Mouse (Mus musculus) neural tube, embryonic 14.5 days (tissue): ENCODE measurements at regions not wholly inside any gene's neighbourhood (a gene's known extent, or its start where the extent isn't known, plus 50 kb on each side); places are given as distances from the start of the nearest gene placed in this dataset.
A peak's percentile ranks its signal among the peaks of the same experiment; 100 is the strongest.

Source experiments
- ATAC-seq: fragments of 200-750 bp; cut with Nextera tagmentation; 2 replicates; pipeline ENCODE4 v1.8.0; 2017; ENCODE audit warnings: low read depth, mild to moderate bottlenecking, moderate TSS enrichment, moderate library complexity
- H3K27ac ChIP-seq: fragments of 300-500 bp; sonication (generic); 2 replicates; pipeline ENCODE4 v1.5.1; 2014; ENCODE audit warnings: low read depth, mild to moderate bottlenecking, control low read depth, low read length, moderate library complexity, mixed read lengths
- H3K27me3 ChIP-seq: fragments of 300-500 bp; sonication (generic); 2 replicates; pipeline ENCODE4 v1.6.1; 2014; ENCODE audit warnings: low read length; ENCODE audit not compliant: control insufficient read depth, insufficient read depth
- H3K36me3 ChIP-seq: fragments of 300-500 bp; sonication (generic); 2 replicates; pipeline ENCODE4 v1.6.1; 2014; ENCODE audit warnings: low read length, mixed read lengths; ENCODE audit not compliant: control insufficient read depth, insufficient read depth
- H3K4me1 ChIP-seq: fragments of 300-500 bp; sonication (generic); 2 replicates; pipeline ENCODE4 v1.6.1; 2014; ENCODE audit warnings: low read length; ENCODE audit not compliant: control insufficient read depth, insufficient read depth
- H3K4me2 ChIP-seq: fragments of 300-500 bp; sonication (generic); 2 replicates; pipeline ENCODE4 v1.6.1; 2014; ENCODE audit warnings: mild to moderate bottlenecking, low read depth, low read length, control low read depth
- H3K4me3 ChIP-seq: fragments of 300-500 bp; sonication (generic); 2 replicates; pipeline ENCODE4 v1.5.1; 2014; ENCODE audit warnings: low read depth, low read length, control low read depth, mixed read lengths
- H3K9ac ChIP-seq: fragments of 300-500 bp; sonication (generic); replicated peaks from 2 replicates; pipeline ENCODE4 v1.6.1; 2014; ENCODE audit warnings: low read depth, mild to moderate bottlenecking, control low read depth, low read length, mixed read lengths
- H3K9me3 ChIP-seq: fragments of 300-500 bp; sonication (generic); 2 replicates; pipeline ENCODE4 v1.6.1; 2016; ENCODE audit warnings: low read length; ENCODE audit not compliant: control insufficient read depth
- WGBS: fragments of 180-500 bp; shearing (Covaris S2); extraction: QIAGEN DNeasy Blood & Tissue Kit; methylation state at CpG from one replicate; pipeline ENCODE4 v1.1.7; 2014; 5-methylcytosine and 5-hydroxymethylcytosine counted together

- no peak overlapping the region for H3K27ac ChIP-seq
- H3K4me3 ChIP-seq, result no peak overlapping the region
- no peak overlapping the region for H3K4me2 ChIP-seq
- no peak overlapping the region for H3K9ac ChIP-seq
- H3K9me3 ChIP-seq, result no peaks in the 10 kb centered on the region
- no peaks in the 10 kb centered on the region for H3K27me3 ChIP-seq
- WGBS, result 93% methylated on average over 2 of the region's 2 CpGs
- no peak for ATAC-seq
- no peaks in the 10 kb centered on the region for H3K36me3 ChIP-seq
- H3K4me1 ChIP-seq, result no peaks in the 10 kb centered on the region
Observed at GRCm38 (mm10) chr15:69253698-69254097, 2753.0 kb upstream of the Lrrc6 start.

GRCm38 (mm10) chr15:69252095-69252494, 2751.4 kb upstream of the Lrrc6 start:
- Histone ChIP-seq H3K27me3 (no peaks in the 10 kb centered on the region), H3K9ac (no peak overlapping the region)
- WGBS, result 90% methylated on average over 3 of the region's 3 CpGs

GRCm38 (mm10) chr15:69246190-69246966, 2745.7 kb upstream of the Lrrc6 start:
- no peaks in the 10 kb centered on the region for H3K36me3 ChIP-seq
- H3K4me2 ChIP-seq, result no peak overlapping the region
- H3K9ac ChIP-seq, result no peak overlapping the region
- no peaks in the 10 kb centered on the region for H3K27me3 ChIP-seq
- H3K27ac ChIP-seq, result 0 out of 2 replicates have a peak overlapping the region, but pooled peaks have one; percentile 6
- H3K4me3 ChIP-seq, result no peak overlapping the region
- 38% methylated on average over 3 of the region's 3 CpGs for WGBS
- H3K9me3 ChIP-seq, result no peaks in the 10 kb centered on the region
- ATAC-seq, result peak; percentile 84
- no peaks in the 10 kb centered on the region for H3K4me1 ChIP-seq

More at GRCm38 (mm10) chr15:69252095-69252494, 2751.4 kb upstream of the Lrrc6 start:
- H3K4me1 ChIP-seq, result no peaks in the 10 kb centered on the region
- H3K36me3 ChIP-seq, result no peaks in the 10 kb centered on the region
- H3K4me2 ChIP-seq, result no peak overlapping the region
- no peak for ATAC-seq
- no peak overlapping the region for H3K4me3 ChIP-seq
- H3K9me3 ChIP-seq, result no peaks in the 10 kb centered on the region
- no peak overlapping the region for H3K27ac ChIP-seq

GRCm38 (mm10) chr15:69235271-69235670, 2734.6 kb upstream of the Lrrc6 start:
- Histone ChIP-seq H3K36me3 (no peaks in the 10 kb centered on the region), H3K9ac (no peak overlapping the region), H3K4me3 (no peak overlapping the region), H3K9me3 (no peaks in the 10 kb centered on the region), H3K4me1 (no peaks in the 10 kb centered on the region), H3K27me3 (no peaks in the 10 kb centered on the region), H3K27ac (no peak overlapping the region), H3K4me2 (no peak overlapping the region)
- no peak for ATAC-seq
- WGBS, result 85% methylated on average over 1 of the region's 1 CpGs

- no peak overlapping the region for H3K9ac ChIP-seq
- 59% methylated on average over 6 of the region's 6 CpGs for WGBS
- no peak overlapping the region for H3K4me2 ChIP-seq
- no peak for ATAC-seq
- H3K4me3 ChIP-seq, result no peak overlapping the region
- no peaks in the 10 kb centered on the region for H3K4me1 ChIP-seq
- H3K27me3 ChIP-seq, result no peaks in the 10 kb centered on the region
- H3K27ac ChIP-seq, result no peak overlapping the region
- H3K9me3 ChIP-seq, result no peaks in the 10 kb centered on the region
- no peaks in the 10 kb centered on the region for H3K36me3 ChIP-seq
Observed at GRCm38 (mm10) chr15:69224619-69225587, 2724.2 kb upstream of the Lrrc6 start.

GRCm38 (mm10) chr15:69223411-69223810, 2722.7 kb upstream of the Lrrc6 start:
- Histone ChIP-seq H3K4me2 (no peak overlapping the region), H3K4me1 (no peaks in the 10 kb centered on the region), H3K27me3 (no peaks in the 10 kb centered on the region), H3K4me3 (no peak overlapping the region), H3K9ac (no peak overlapping the region), H3K9me3 (no peaks in the 10 kb centered on the region), H3K27ac (no peak overlapping the region), H3K36me3 (no peaks in the 10 kb centered on the region)
- no peak for ATAC-seq

GRCm38 (mm10) chr15:69222391-69222790, 2721.7 kb upstream of the Lrrc6 start:
- Histone ChIP-seq H3K27me3 (no peaks in the 10 kb centered on the region), H3K9me3 (no peaks in the 10 kb centered on the region), H3K4me2 (no peak overlapping the region), H3K9ac (no peak overlapping the region), H3K36me3 (no peaks in the 10 kb centered on the region), H3K4me1 (no peaks in the 10 kb centered on the region), H3K27ac (no peak overlapping the region), H3K4me3 (no peak overlapping the region)
- WGBS, result 86% methylated on average over 1 of the region's 1 CpGs
- no peak for ATAC-seq
